Mouse (Mus musculus): ENCODE results near the gene Sorbs1.

Sorbs1 gene

GRCm38 (mm10) chr19:40297078-40297797 lies 216.3 kb downstream of the Sorbs1 start:
- DNase-seq, result no peak

- DNase-seq, result no peak
Measured at GRCm38 (mm10) chr19:40294231-40294630, 219.3 kb downstream of the Sorbs1 start.

GRCm38 (mm10) chr19:40293791-40294190 lies 219.8 kb downstream of the Sorbs1 start:
- DNase-seq, result no peak

GRCm38 (mm10) chr19:40290099-40290724 lies 223.4 kb downstream of the Sorbs1 start:
- no peak for DNase-seq

GRCm38 (mm10) chr19:40288415-40288814 lies 225.2 kb downstream of the Sorbs1 start:
- DNase-seq, result no peak

- no peak for DNase-seq
Measured at GRCm38 (mm10) chr19:40284704-40285103, 228.9 kb downstream of the Sorbs1 start.

GRCm38 (mm10) chr19:40283415-40283814 lies 230.2 kb downstream of the Sorbs1 start:
- DNase-seq, result no peak

- DNase-seq, result no peak
Measured at GRCm38 (mm10) chr19:40278372-40279023, 235.1 kb downstream of the Sorbs1 start.

- DNase-seq, result no peak
Measured at GRCm38 (mm10) chr19:40277494-40277893, 236.1 kb downstream of the Sorbs1 start.

GRCm38 (mm10) chr19:40275401-40276188 lies 238.0 kb downstream of the Sorbs1 start:
- DNase-seq, result no peak

- DNase-seq, result no peak
Measured at GRCm38 (mm10) chr19:40272674-40273073, 240.9 kb downstream of the Sorbs1 start.

- no peak for DNase-seq
Measured at GRCm38 (mm10) chr19:40271308-40271892, 242.2 kb downstream of the Sorbs1 start, which contains the start of gene Pdlim1. TSS of gene Pdlim1 (minus strand) at chr19:40271842.

GRCm38 (mm10) chr19:40270351-40271307 lies 242.9 kb downstream of the Sorbs1 start:
- DNase-seq, result no peak

- no peak for DNase-seq
Measured at GRCm38 (mm10) chr19:40269526-40269925, 244.1 kb downstream of the Sorbs1 start.

GRCm38 (mm10) chr19:40268493-40268892 lies 245.1 kb downstream of the Sorbs1 start:
- no peak for DNase-seq

GRCm38 (mm10) chr19:40267380-40267779 lies 246.2 kb downstream of the Sorbs1 start:
- DNase-seq, result no peak

- no peak for DNase-seq
Measured at GRCm38 (mm10) chr19:40259485-40259884, 254.1 kb downstream of the Sorbs1 start.

- DNase-seq, result no peak
Measured at GRCm38 (mm10) chr19:40257396-40257795, 256.2 kb downstream of the Sorbs1 start.

GRCm38 (mm10) chr19:40256376-40257050 lies 257.1 kb downstream of the Sorbs1 start:
- no peak for DNase-seq

- no peak for DNase-seq
Measured at GRCm38 (mm10) chr19:40255561-40255960, 258.0 kb downstream of the Sorbs1 start.

- DNase-seq, result no peak
Measured at GRCm38 (mm10) chr19:40254741-40255140, 258.8 kb downstream of the Sorbs1 start.

Measured in right cerebral cortex, postnatal 25 days (tissue).